Mouse (Mus musculus) CH12.LX (cell line): ENCODE data around the gene Stx5a. TPM values are rescaled to one million over a fixed set of nuclear protein-coding genes. Genes with fewer than 3 reads are reported as not detected.

Experiments used
- DNase-seq: peaks from one replicate; pipeline ENCODE4 v3.0.0-alpha.2; 2013; ENCODE audit errors: extremely low read depth
- H3K27ac ChIP-seq: 2 replicates; pipeline ENCODE4 v1.5.1; 2012; ENCODE audit warnings: low read depth, mild to moderate bottlenecking, control low read depth, moderate library complexity; ENCODE audit not compliant: insufficient read depth
- H3K27me3 ChIP-seq: replicated peaks from 2 replicates; pipeline ENCODE3; 2012; ENCODE audit warnings: inconsistent platforms
- H3K36me3 ChIP-seq, 2 experiments: replicated peaks in 1 of 2; 2 replicates each; pipeline versions ENCODE3 to v1.6.1; 2012; ENCODE audit warnings: inconsistent platforms in 1 of 2, low read length in 1 of 2, mild to moderate bottlenecking in 1 of 2, mixed read lengths in 1 of 2, moderate library complexity in 1 of 2; ENCODE audit not compliant: control insufficient read depth in 1 of 2, insufficient read depth in 1 of 2
- H3K4me1 ChIP-seq, 2 experiments: 2 replicates each; pipeline ENCODE4 v1.6.1; 2012; ENCODE audit warnings: inconsistent platforms in 1 of 2, moderate library complexity in 1 of 2; ENCODE audit not compliant: insufficient read depth in 2 of 2, control insufficient read depth in 1 of 2
- H3K4me2 ChIP-seq: 2 replicates; pipeline ENCODE4 v1.6.1; 2012; ENCODE audit warnings: low read depth, mild to moderate bottlenecking, control low read depth; ENCODE audit not compliant: poor library complexity, insufficient read depth, severe bottlenecking
- H3K4me3 ChIP-seq, 3 experiments: fragments of 150-350 bp in 1 of 3; sonication (generic) in 1 of 3; replicated peaks in 1 of 3; 2 replicates each; pipeline versions ENCODE3 to v1.5.1; 2011 to 2012; ENCODE audit warnings: low read depth in 2 of 3, low read length in 2 of 3, mild to moderate bottlenecking in 2 of 3, moderate library complexity in 2 of 3, control low read depth in 1 of 3, improper control_type of control experiment in 1 of 3, inconsistent platforms in 1 of 3, mixed read lengths in 1 of 3; ENCODE audit not compliant: poor library complexity in 1 of 3
- H3K79me2 ChIP-seq: replicated peaks from 2 replicates; pipeline ENCODE4 v1.6.1; 2012; ENCODE audit warnings: mild to moderate bottlenecking, moderate library complexity; ENCODE audit not compliant: control insufficient read depth, poor library complexity, insufficient read depth, severe bottlenecking; ENCODE audit errors: extremely low read depth
- H3K9ac ChIP-seq: 2 replicates; pipeline ENCODE4 v1.6.1; 2012; ENCODE audit warnings: low read depth, mild to moderate bottlenecking, control low read depth, moderate library complexity; ENCODE audit not compliant: insufficient read depth
- H3K9me3 ChIP-seq: replicated peaks from 2 replicates; pipeline ENCODE3; 2012; ENCODE audit warnings: low read length, inconsistent platforms, mixed read lengths
- BHLHE40 ChIP-seq: IDR thresholded peaks from 2 replicates; pipeline ENCODE4 v1.6.1; 2011; ENCODE audit warnings: mild to moderate bottlenecking, low read depth, low read length, improper control_type of control experiment
- CHD1 ChIP-seq: IDR thresholded peaks from 2 replicates; pipeline ENCODE4 v1.6.1; 2012; ENCODE audit warnings: low read depth, low read length, improper control_type of control experiment, inconsistent platforms
- CHD2 ChIP-seq: IDR thresholded peaks from 2 replicates; pipeline ENCODE4 v1.6.1; 2011; ENCODE audit warnings: low read length, improper control_type of control experiment
- CTCF ChIP-seq, 2 experiments: IDR thresholded peaks in 1 of 2; conservative IDR thresholded peaks in 1 of 2; 2 replicates each; pipeline ENCODE4 v1.5.1; 2011 to 2012; ENCODE audit warnings: low read depth in 2 of 2, low read length in 2 of 2, improper control_type of control experiment in 1 of 2, inconsistent platforms in 1 of 2, mild to moderate bottlenecking in 1 of 2, moderate library complexity in 1 of 2
- E2F4 ChIP-seq: IDR thresholded peaks from 2 replicates; pipeline ENCODE4 v1.6.1; 2011; ENCODE audit warnings: low read depth, low read length, improper control_type of control experiment; ENCODE audit not compliant: insufficient replicate concordance
- ELF1 ChIP-seq: IDR thresholded peaks from 2 replicates; pipeline ENCODE4 v1.6.1; 2014; ENCODE audit warnings: low read depth, mild to moderate bottlenecking, inconsistent platforms, low read length, improper control_type of control experiment
- EP300 ChIP-seq: IDR thresholded peaks from 2 replicates; pipeline ENCODE4 v1.6.1; 2011; ENCODE audit warnings: low read length, improper control_type of control experiment
- ETS1 ChIP-seq: conservative IDR thresholded peaks from 2 replicates; pipeline ENCODE4 v1.6.1; 2012; ENCODE audit warnings: low read depth, mild to moderate bottlenecking, inconsistent platforms, low read length, improper control_type of control experiment, moderate library complexity
- GABPA ChIP-seq: IDR thresholded peaks from 2 replicates; pipeline ENCODE4 v1.6.1; 2012; ENCODE audit warnings: low read depth, low read length, improper control_type of control experiment, inconsistent platforms; ENCODE audit not compliant: insufficient replicate concordance
- HCFC1 ChIP-seq: IDR thresholded peaks from 2 replicates; pipeline ENCODE4 v1.6.1; 2012; ENCODE audit warnings: low read depth, mild to moderate bottlenecking, inconsistent platforms, low read length, improper control_type of control experiment
- IRF4 ChIP-seq: IDR thresholded peaks from 2 replicates; pipeline ENCODE4 v1.6.1; 2014; ENCODE audit warnings: low read depth, mild to moderate bottlenecking, inconsistent platforms, low read length, improper control_type of control experiment
- JUN ChIP-seq: IDR thresholded peaks from 2 replicates; pipeline ENCODE4 v1.6.1; 2011; ENCODE audit warnings: low read depth, mild to moderate bottlenecking, low read length, improper control_type of control experiment, moderate library complexity; ENCODE audit not compliant: insufficient read depth
- KAT2A ChIP-seq: IDR thresholded peaks from 2 replicates; pipeline ENCODE4 v1.6.1; 2012; ENCODE audit warnings: low read length, improper control_type of control experiment, inconsistent platforms; ENCODE audit not compliant: insufficient replicate concordance
- MAFK ChIP-seq: IDR thresholded peaks from 2 replicates; pipeline ENCODE4 v1.6.1; 2011; ENCODE audit warnings: low read length, improper control_type of control experiment; ENCODE audit not compliant: insufficient replicate concordance
- MAX ChIP-seq: IDR thresholded peaks from 2 replicates; pipeline ENCODE4 v1.6.1; 2011; ENCODE audit warnings: low read length, improper control_type of control experiment
- MAZ ChIP-seq: IDR thresholded peaks from 2 replicates; pipeline ENCODE4 v1.6.1; 2012; ENCODE audit warnings: low read depth, mild to moderate bottlenecking, inconsistent platforms, low read length, improper control_type of control experiment, moderate library complexity
- MEF2A ChIP-seq: IDR thresholded peaks from 2 replicates; pipeline ENCODE4 v1.6.1; 2014; ENCODE audit warnings: low read depth, mild to moderate bottlenecking, inconsistent platforms, low read length, improper control_type of control experiment, borderline replicate concordance
- MXI1 ChIP-seq: IDR thresholded peaks from 2 replicates; pipeline ENCODE4 v1.6.1; 2011; ENCODE audit warnings: mild to moderate bottlenecking, low read depth, low read length, improper control_type of control experiment
- MYC ChIP-seq: IDR thresholded peaks from 2 replicates; pipeline ENCODE4 v1.6.1; 2011; ENCODE audit warnings: low read depth, mild to moderate bottlenecking, improper control_type of control experiment, low read length
- NELFE ChIP-seq: IDR thresholded peaks from 2 replicates; pipeline ENCODE4 v1.6.1; 2011; ENCODE audit warnings: low read depth, low read length, improper control_type of control experiment
- PAX5 ChIP-seq: IDR thresholded peaks from 2 replicates; pipeline ENCODE4 v1.6.1; 2012; ENCODE audit warnings: low read length, inconsistent platforms, mixed read lengths
- POLR2A ChIP-seq: IDR thresholded peaks from 2 replicates; pipeline ENCODE4 v1.6.1; 2011; ENCODE audit warnings: low read depth, mild to moderate bottlenecking, improper control_type of control experiment, low read length
- POLR2AphosphoS2 ChIP-seq: IDR thresholded peaks from 2 replicates; pipeline ENCODE4 v1.6.1; 2011; ENCODE audit warnings: low read depth, low read length, improper control_type of control experiment
- RCOR1 ChIP-seq: conservative IDR thresholded peaks from 2 replicates; pipeline ENCODE4 v1.6.1; 2012; ENCODE audit warnings: low read depth, mild to moderate bottlenecking, inconsistent platforms, low read length, improper control_type of control experiment
- SIN3A ChIP-seq: IDR thresholded peaks from 2 replicates; pipeline ENCODE4 v1.6.1; 2012; ENCODE audit warnings: low read length, improper control_type of control experiment, inconsistent platforms
- SMC3 ChIP-seq: IDR thresholded peaks from 2 replicates; pipeline ENCODE4 v1.6.1; 2011; ENCODE audit warnings: low read depth, low read length, improper control_type of control experiment
- TBP ChIP-seq: conservative IDR thresholded peaks from 2 replicates; pipeline ENCODE4 v1.6.1; 2011; ENCODE audit warnings: low read depth, low read length, improper control_type of control experiment
- TCF12 ChIP-seq: IDR thresholded peaks from 2 replicates; pipeline ENCODE4 v1.6.1; 2014; ENCODE audit warnings: low read depth, mild to moderate bottlenecking, inconsistent platforms, low read length, improper control_type of control experiment
- UBTF ChIP-seq: IDR thresholded peaks from 2 replicates; pipeline ENCODE4 v1.6.1; 2012; ENCODE audit warnings: low read depth, mild to moderate bottlenecking, inconsistent platforms, low read length, improper control_type of control experiment, moderate library complexity
- USF1 ChIP-seq: IDR thresholded peaks from 2 replicates; pipeline ENCODE4 v1.6.1; 2014; ENCODE audit warnings: low read depth, mild to moderate bottlenecking, inconsistent platforms, low read length, improper control_type of control experiment
- USF2 ChIP-seq: conservative IDR thresholded peaks from 2 replicates; pipeline ENCODE4 v1.6.1; 2011; ENCODE audit warnings: low read depth, low read length, improper control_type of control experiment
- ZC3H11A ChIP-seq: IDR thresholded peaks from 2 replicates; pipeline ENCODE4 v1.6.1; 2012; ENCODE audit warnings: low read depth, mild to moderate bottlenecking, inconsistent platforms, low read length, improper control_type of control experiment
- ZKSCAN1 ChIP-seq: IDR thresholded peaks from 2 replicates; pipeline ENCODE4 v1.6.1; 2012; ENCODE audit warnings: low read depth, inconsistent platforms, low read length, improper control_type of control experiment, borderline replicate concordance
- ZMIZ1 ChIP-seq: IDR thresholded peaks from 2 replicates; pipeline ENCODE4 v1.6.1; 2012; ENCODE audit warnings: low read depth, mild to moderate bottlenecking, inconsistent platforms, low read length, improper control_type of control experiment
- ZNF384 ChIP-seq: IDR thresholded peaks from 2 replicates; pipeline ENCODE4 v1.6.1; 2012; ENCODE audit warnings: low read depth, low read length, improper control_type of control experiment, inconsistent platforms
- dilution Hi-C: fragments of 300-500 bp; cut with MboI; formaldehyde crosslinking; loops from 2 replicates; pipeline ENCODE4 v1.14.3; 2020; ENCODE audit warnings: low sequenced_read_pairs; ENCODE audit not compliant: extremely low pct_unique_long_range_greater_than_20kb, extremely low pct_ligation_motif_present
- in situ Hi-C: fragments of 300-500 bp; cut with MboI; formaldehyde crosslinking; loops from 3 replicates; pipeline ENCODE4 v1.14.3; 2019; ENCODE audit warnings: low sequenced_read_pairs, low pct_ligation_motif_present, low pct_unique_long_range_greater_than_20kb, mixed read lengths
- polyA plus RNA-seq: library from polyadenylated mRNA; unstranded; fragments of >175 nt; gene quantifications from 2 replicates; pipeline ENCODE4 v1.2.1, GENCODE M21; 2012; ENCODE audit warnings: low read depth; ENCODE audit not compliant: insufficient read length
- total RNA-seq, 2 experiments: library from RNA; depleted of rRNA; stranded (reverse); fragments of 300-350 nt in 1 of 2; fragments of >200 nt in 1 of 2; gene quantifications; 2 replicates each; pipeline ENCODE4 v1.2.3; 2012 to 2014

The Stx5a gene
- total and polyA plus RNA-seq, 3 experiments: 35.2 to 49.1 (median 48.1) TPM

GRCm38 (mm10) chr19:8725081-8725613 lies 16.1 kb upstream of the Stx5a start (continued):
- TF ChIP-seq KAT2A (0 out of 2 replicates have a peak, but pooled peaks have one; percentile 48), ZKSCAN1 (no peak), UBTF (no peak)

GRCm38 (mm10) chr19:8726609-8727390 lies 14.4 kb upstream of the Stx5a start:
- dilution Hi-C loops: no loop called here
- Histone ChIP-seq H3K4me3 (peak overlapping the region in 2 of 3 experiments; percentile 17 to 81), H3K27ac (no peak overlapping the region), H3K4me2 (peak overlapping the region; percentile 68), H3K27me3 (no peaks in the 10 kb centered on the region), H3K79me2 (peaks cover 33% of the 10 kb centered on the region), H3K9me3 (no peaks in the 10 kb centered on the region), H3K9ac (peak overlapping the region; percentile 100; the same call in 1 of the 2 replicates), H3K4me1 (peaks cover 2 to 21% of the 10 kb centered on the region in 2 experiments; a peak in 3 of 4 replicates), H3K36me3 (peaks cover 26 to 34% of the 10 kb centered on the region in 2 experiments)
- no peak for DNase-seq
- in situ Hi-C loops: loop anchor here (25.0 kb wide), 1 partner anchor 386 kb away; no protein-coding TSS in a partner anchor
- 0 out of 2 replicates have a peak, but pooled peaks have one; percentile 27 for TF ChIP-seq MAX
- 0 out of 2 replicates have a peak, but pooled peaks have one; percentile 34 for TF ChIP-seq MYC
- TF ChIP-seq RCOR1: no peak
- no peak for TF ChIP-seq CHD1
- TF ChIP-seq USF1: no peak
- TF ChIP-seq NELFE: no peak; the same call in 1 of the 2 replicates
- TF ChIP-seq ZC3H11A: no peak
- TF ChIP-seq ZKSCAN1: no peak
- no peak for TF ChIP-seq JUN
- TF ChIP-seq UBTF: no peak
- TF ChIP-seq MAZ: no peak
- TF ChIP-seq MAFK: no peak
- no peak for TF ChIP-seq EP300
- TF ChIP-seq ZNF384: no peak
- 0 out of 2 replicates have a peak, but pooled peaks have one; percentile 40 for TF ChIP-seq KAT2A
- TF ChIP-seq GABPA: no peak
- no peak for TF ChIP-seq PAX5
- no peak for TF ChIP-seq MEF2A
- TF ChIP-seq TBP: no peak
- peak; percentile 49 for TF ChIP-seq POLR2A
- no peak for TF ChIP-seq E2F4
- TF ChIP-seq BHLHE40: no peak
- no peak for TF ChIP-seq CTCF (conservative IDR thresholded peaks at IDR 0.05 in 1 of 2, IDR thresholded peaks at IDR 0.05 in 1 of 2; ENCODE audit: low read depth in 2 of 2, low read length in 2 of 2)
- no peak for TF ChIP-seq MXI1
- no peak for TF ChIP-seq IRF4
- no peak for TF ChIP-seq ETS1
- TF ChIP-seq TCF12: no peak
- no peak for TF ChIP-seq ELF1
- TF ChIP-seq ZMIZ1: peak; percentile 73
- no peak for TF ChIP-seq USF2
- 0 out of 2 replicates have a peak, but pooled peaks have one; percentile 10 for TF ChIP-seq SIN3A
- 0 out of 2 replicates have a peak, but pooled peaks have one; percentile 1 for TF ChIP-seq SMC3
- no peak for TF ChIP-seq HCFC1
- TF ChIP-seq CHD2: no peak; the same call in 1 of the 2 replicates
- TF ChIP-seq POLR2AphosphoS2: peak; percentile 98
